Mouse (Mus musculus) cerebellum, postnatal 36 days (tissue): ENCODE data around the gene Brd7.

Source experiments
- DNase-seq, 2 experiments: peaks; one replicate each; pipeline ENCODE4 v3.0.0; 2021 to 2022; ENCODE audit warnings: mixed read lengths in 2 of 2

Brd7 gene

GRCm38 (mm10) chr8:88307736-88308135, 54.3 kb downstream of the Brd7 start:
- no peak for DNase-seq

- DNase-seq = no peak
Measured at GRCm38 (mm10) chr8:88306511-88306910, 55.5 kb downstream of the Brd7 start.

- DNase-seq = no peak
Measured at GRCm38 (mm10) chr8:88305814-88306213, 56.2 kb downstream of the Brd7 start.

GRCm38 (mm10) chr8:88301589-88302437, 60.2 kb downstream of the Brd7 start:
- no peak for DNase-seq

- no peak for DNase-seq
Measured at GRCm38 (mm10) chr8:88299907-88300603, 61.9 kb downstream of the Brd7 start.

- DNase-seq = no peak
Measured at GRCm38 (mm10) chr8:88298733-88299103, 63.3 kb downstream of the Brd7 start.

GRCm38 (mm10) chr8:88297976-88298732, 63.8 kb downstream of the Brd7 start:
- DNase-seq = peak; percentile 58 to 66

- no peak for DNase-seq
Measured at GRCm38 (mm10) chr8:88294977-88295376, 67.0 kb downstream of the Brd7 start.

GRCm38 (mm10) chr8:88293590-88294356, 68.2 kb downstream of the Brd7 start:
- no peak for DNase-seq

- DNase-seq = no peak
Measured at GRCm38 (mm10) chr8:88292926-88293325, 69.1 kb downstream of the Brd7 start.

- DNase-seq = no peak
Measured at GRCm38 (mm10) chr8:88291305-88291690, 70.7 kb downstream of the Brd7 start.

GRCm38 (mm10) chr8:88290326-88291304, 71.4 kb downstream of the Brd7 start:
- DNase-seq = no peak

- no peak for DNase-seq
Measured at GRCm38 (mm10) chr8:88289901-88290300, 72.1 kb downstream of the Brd7 start.

- no peak for DNase-seq
Measured at GRCm38 (mm10) chr8:88288622-88289242, 73.3 kb downstream of the Brd7 start.

GRCm38 (mm10) chr8:88286421-88286960, 75.5 kb downstream of the Brd7 start:
- DNase-seq = no peak

GRCm38 (mm10) chr8:88285469-88286356, 76.3 kb downstream of the Brd7 start:
- no peak for DNase-seq

GRCm38 (mm10) chr8:88284738-88285137, 77.3 kb downstream of the Brd7 start:
- no peak for DNase-seq

GRCm38 (mm10) chr8:88283243-88284115, 78.5 kb downstream of the Brd7 start:
- no peak for DNase-seq

- no peak for DNase-seq
Measured at GRCm38 (mm10) chr8:88282684-88283083, 79.3 kb downstream of the Brd7 start.
